Mouse (Mus musculus) kidney, postnatal 0 days (tissue): ENCODE data around the gene Six4. TPM values are rescaled to one million over a fixed set of nuclear protein-coding genes. Genes with fewer than 3 reads are reported as not detected.

ENCODE experiments used
- ATAC-seq: fragments of 200-750 bp; cut with Nextera tagmentation; replicated peaks from 2 replicates; pipeline ENCODE4 v1.8.0; 2017; ENCODE audit warnings: low read depth, moderate number of reproducible peaks, moderate TSS enrichment, moderate library complexity; ENCODE audit not compliant: low FRiP score
- DNase-seq: peaks from one replicate; pipeline ENCODE4 v3.0.0-alpha.2; 2016; ENCODE audit warnings: low spot score
- H3K27ac ChIP-seq: fragments of 300-500 bp; sonication (generic); 2 replicates; pipeline ENCODE4 v1.5.1; 2014; ENCODE audit warnings: mild to moderate bottlenecking
- H3K27me3 ChIP-seq: fragments of 300-500 bp; sonication (generic); 2 replicates; pipeline ENCODE4 v1.6.1; 2014; ENCODE audit warnings: low read length, mixed read lengths; ENCODE audit not compliant: insufficient read depth
- H3K36me3 ChIP-seq: fragments of 300-500 bp; sonication (generic); 2 replicates; pipeline ENCODE4 v1.6.1; 2014; ENCODE audit warnings: low read length, mixed read lengths; ENCODE audit not compliant: insufficient read depth
- H3K4me1 ChIP-seq: fragments of 300-500 bp; sonication (generic); replicated peaks from 2 replicates; pipeline ENCODE4 v1.6.1; 2014; ENCODE audit warnings: antibody characterized with exemption, low read length, mixed read lengths; ENCODE audit not compliant: insufficient read depth
- H3K4me2 ChIP-seq: fragments of 300-500 bp; sonication (generic); 2 replicates; pipeline ENCODE4 v1.6.1; 2014; ENCODE audit warnings: mild to moderate bottlenecking, low read length, moderate library complexity, mixed read lengths
- H3K4me3 ChIP-seq: fragments of 300-500 bp; sonication (generic); replicated peaks from 2 replicates; pipeline ENCODE4 v1.5.1; 2014; ENCODE audit warnings: low read depth, low read length
- H3K9ac ChIP-seq: fragments of 300-500 bp; sonication (generic); 2 replicates; pipeline ENCODE4 v1.6.1; 2014; ENCODE audit warnings: low read depth, low read length
- H3K9me3 ChIP-seq: fragments of 300-500 bp; sonication (generic); replicated peaks from 2 replicates; pipeline ENCODE4 v1.6.1; 2016; ENCODE audit warnings: low read length, inconsistent platforms, mixed read lengths
- CTCF ChIP-seq: IDR thresholded peaks from 2 replicates; pipeline ENCODE4 v1.5.1; 2016; ENCODE audit warnings: antibody characterized with exemption, low read depth, mild to moderate bottlenecking, moderate library complexity
- WGBS: fragments of 180-500 bp; shearing (Covaris S2); extraction: QIAGEN DNeasy Blood & Tissue Kit; methylation state at CpG from one replicate; pipeline ENCODE4 v1.1.7; 2014; 5-methylcytosine and 5-hydroxymethylcytosine counted together
- polyA plus RNA-seq: library from polyadenylated mRNA; unstranded; fragments of >200 nt; fragmentation: Nextera tagmentation; extraction: Ambion mirVana; gene quantifications from 2 replicates; pipeline ENCODE4 v1.2.1, GENCODE M21; 2015

Six4 gene
- polyA plus RNA-seq, 1 experiment from 2014 or later: 2.2 TPM

DNA sequence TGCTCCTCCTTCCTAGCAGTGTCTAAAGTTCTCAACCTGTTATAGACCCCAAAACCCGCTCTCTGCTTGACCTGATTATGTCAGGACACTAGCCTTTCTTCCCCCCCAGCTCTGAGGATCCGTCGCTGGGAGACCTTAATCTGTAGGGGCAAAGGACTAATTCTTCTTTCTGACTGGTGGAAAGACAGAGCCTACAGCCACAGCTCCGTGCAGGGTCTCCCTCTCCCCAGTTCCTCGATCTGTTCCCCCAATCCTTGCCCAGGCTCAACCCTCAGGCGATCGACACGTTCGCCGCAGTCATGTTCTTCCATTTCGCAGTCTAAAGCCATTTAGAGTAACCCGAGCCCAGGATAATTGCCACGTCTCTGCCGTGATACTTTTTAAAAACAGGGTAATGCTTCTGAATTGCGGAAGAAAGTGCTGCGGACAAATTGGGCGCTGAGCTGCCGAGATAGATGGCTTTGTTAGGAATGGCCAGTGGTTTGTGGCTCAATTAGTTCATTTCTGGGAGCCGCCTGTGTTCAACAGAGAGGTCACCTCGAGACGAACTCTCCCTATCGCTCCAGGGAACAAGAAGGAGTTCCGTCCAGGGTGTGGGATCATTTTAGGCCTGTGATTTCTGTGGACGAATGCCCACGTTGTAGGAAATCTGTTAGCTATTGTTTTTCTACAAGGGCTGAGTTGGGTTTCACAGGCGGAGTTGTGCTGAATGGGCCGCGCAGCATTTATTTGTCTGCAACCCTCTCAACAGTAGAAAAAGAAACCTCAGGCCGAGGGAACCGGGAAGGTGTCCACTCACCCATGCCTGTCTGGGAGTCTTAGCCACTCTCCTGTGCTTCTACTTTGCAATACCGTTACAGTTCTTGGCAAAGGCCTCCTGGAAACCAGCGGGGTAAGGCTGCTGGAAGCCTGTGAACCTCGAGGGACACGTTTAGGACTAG is 60.3 kb downstream of the Six4 start:
- Histone ChIP-seq H3K9ac (no peak overlapping the region), H3K36me3 (no peaks in the 10 kb centered on the region), H3K4me1 (no peaks in the 10 kb centered on the region; the same call in 1 of the 2 replicates), H3K4me3 (peak overlapping the region; percentile 55), H3K4me2 (peak overlapping the region; percentile 94), H3K9me3 (no peaks in the 10 kb centered on the region), H3K27ac (no peak overlapping the region), H3K27me3 (peaks cover 69% of the 10 kb centered on the region)
- 11% methylated on average over 34 of the region's 34 CpGs for WGBS
- no peak for DNase-seq
- TF ChIP-seq CTCF: no peak
- no peak for ATAC-seq

DNA sequence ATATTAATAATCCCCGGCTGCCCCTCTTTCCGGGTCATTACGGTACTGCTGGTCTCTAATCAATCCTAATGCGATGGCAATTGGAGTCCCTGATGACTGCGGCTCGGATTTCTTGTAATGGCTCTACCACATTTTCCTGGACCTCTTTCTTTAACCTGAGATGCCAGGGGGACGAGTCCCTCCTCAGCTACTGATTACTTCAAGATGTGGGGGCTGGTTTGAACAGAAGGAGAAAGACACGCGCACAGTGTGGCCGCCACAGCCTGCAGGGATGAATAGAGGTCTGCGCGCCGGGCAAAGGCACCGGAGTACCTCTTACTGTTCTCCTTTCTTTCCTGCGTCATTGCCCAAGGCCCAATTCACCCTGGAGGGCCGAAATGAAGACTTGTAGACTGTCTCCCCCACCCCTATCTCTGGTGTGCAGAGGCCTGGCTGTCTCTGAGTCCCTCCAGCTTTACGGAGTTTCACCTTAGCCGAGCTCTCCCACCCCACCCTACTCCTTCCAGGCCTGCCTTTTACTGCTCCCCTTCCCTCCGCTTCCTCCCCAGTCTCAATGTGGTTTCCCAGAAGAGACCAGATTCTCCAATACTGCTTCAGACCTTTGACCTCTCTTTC is 61.1 kb downstream of the Six4 start:
- WGBS: 10% methylated on average over 19 of the region's 19 CpGs
- ATAC-seq: no peak
- DNase-seq: no peak

DNA sequence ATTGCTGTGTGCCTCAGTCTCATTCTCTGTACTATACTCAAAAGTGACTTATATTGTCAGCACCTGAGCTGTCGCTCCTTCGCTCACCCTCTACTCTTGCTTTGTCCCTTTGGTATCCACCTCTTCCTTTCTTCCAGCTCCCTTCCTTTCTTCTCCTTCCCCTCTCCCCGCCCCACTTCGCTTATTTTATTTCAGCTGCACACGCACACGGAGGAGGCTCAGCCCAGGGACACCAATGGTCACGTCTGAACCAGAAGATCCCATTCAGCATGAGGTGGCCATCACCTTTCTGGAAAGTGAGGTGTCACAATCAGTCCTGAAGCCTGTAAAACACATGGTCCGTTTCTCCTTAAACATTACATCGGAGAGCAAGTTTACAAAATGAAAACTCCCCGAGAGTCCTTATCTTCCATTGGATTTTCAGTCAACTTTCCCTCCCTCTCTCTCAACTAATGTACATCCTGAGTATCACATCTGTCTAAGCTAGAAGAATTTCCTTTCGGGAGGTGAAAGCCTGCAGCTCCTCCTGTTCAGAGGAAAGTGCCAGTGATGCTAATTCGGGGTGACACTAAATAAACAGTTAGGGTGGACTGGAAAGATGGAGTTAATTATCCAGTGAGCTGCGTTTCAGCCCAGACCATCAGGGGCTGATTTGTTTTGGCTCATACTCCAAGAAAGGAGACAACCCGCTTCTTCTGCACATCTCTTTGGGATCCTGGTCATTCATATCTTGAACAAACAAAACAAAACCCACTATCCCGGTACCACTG is 62.3 kb downstream of the Six4 start:
- Histone ChIP-seq H3K27ac (no peak overlapping the region), H3K4me1 (peaks cover 8% of the 10 kb centered on the region; the same call in 1 of the 2 replicates), H3K36me3 (no peaks in the 10 kb centered on the region), H3K27me3 (peaks cover 85% of the 10 kb centered on the region), H3K9ac (no peak overlapping the region), H3K4me3 (no peak overlapping the region), H3K9me3 (no peaks in the 10 kb centered on the region), H3K4me2 (no peak overlapping the region)
- ATAC-seq: no peak
- 1% methylated on average over 15 of the region's 15 CpGs for WGBS
- TF ChIP-seq CTCF: no peak
- no peak for DNase-seq

More for the DNA sequence above, 61.1 kb downstream of the Six4 start:
- Histone ChIP-seq H3K9ac (no peak overlapping the region), H3K9me3 (no peaks in the 10 kb centered on the region), H3K36me3 (no peaks in the 10 kb centered on the region), H3K4me1 (no peaks in the 10 kb centered on the region; the same call in 1 of the 2 replicates), H3K27ac (no peak overlapping the region), H3K27me3 (peaks cover 76% of the 10 kb centered on the region), H3K4me3 (no peak overlapping the region), H3K4me2 (no peak overlapping the region)
- TF ChIP-seq CTCF: no peak

DNA sequence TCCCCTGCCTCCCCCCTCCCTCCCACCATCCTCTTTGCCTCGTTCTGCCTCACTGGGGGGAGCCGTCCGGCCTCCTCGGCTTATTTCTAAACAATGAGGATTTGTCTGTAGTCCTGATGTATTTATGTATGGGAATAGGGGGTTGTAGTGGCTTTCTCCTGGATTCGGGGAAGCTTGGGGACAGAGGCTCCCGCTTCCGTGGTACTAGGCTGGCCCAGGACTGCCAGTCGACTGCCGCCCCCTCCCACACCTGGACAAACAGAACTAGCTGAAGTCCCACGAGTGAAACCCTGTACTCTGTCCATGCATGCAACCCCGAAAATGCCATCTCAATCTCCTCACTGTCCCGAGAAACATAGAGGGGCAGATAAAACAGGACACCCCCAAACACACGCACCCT is 63.0 kb downstream of the Six4 start:
- no peak overlapping the region for H3K4me2 ChIP-seq
- no peaks in the 10 kb centered on the region for H3K9me3 ChIP-seq
- peaks cover 85% of the 10 kb centered on the region for H3K27me3 ChIP-seq
- H3K4me1 ChIP-seq: peaks cover 14% of the 10 kb centered on the region
- no peak overlapping the region for H3K4me3 ChIP-seq
- 1% methylated on average over 13 of the region's 13 CpGs for WGBS
- no peak for DNase-seq
- TF ChIP-seq CTCF: no peak
- no peak overlapping the region for H3K27ac ChIP-seq
- no peaks in the 10 kb centered on the region for H3K36me3 ChIP-seq
- no peak for ATAC-seq
- no peak overlapping the region for H3K9ac ChIP-seq

Other genes with a start within 250 kb of the Six4 start
- not detected in 2 replicates for gene Six6, start 173.6 kb downstream of the Six4 start, polyA plus RNA-seq
- gene 4930447C04Rik, start 172.7 kb downstream of the Six4 start, polyA plus RNA-seq: 0.55 and 0.60 TPM in 2 replicates
- 0.26 and 0.46 TPM in 2 replicates for gene Six1, start 59.6 kb downstream of the Six4 start, polyA plus RNA-seq
- gene Mnat1, start 10.3 kb upstream of the Six4 start, polyA plus RNA-seq: 38.0 and 38.1 TPM in 2 replicates
- gene Trmt5, start 173.3 kb upstream of the Six4 start, polyA plus RNA-seq: 15.3 and 15.4 TPM in 2 replicates
- gene Slc38a6, start 173.3 kb upstream of the Six4 start, polyA plus RNA-seq: 5.7 and 6.2 TPM in 2 replicates